19 mouse cellular contexts compared by ENCODE assay signal in the genomic region with DNA sequence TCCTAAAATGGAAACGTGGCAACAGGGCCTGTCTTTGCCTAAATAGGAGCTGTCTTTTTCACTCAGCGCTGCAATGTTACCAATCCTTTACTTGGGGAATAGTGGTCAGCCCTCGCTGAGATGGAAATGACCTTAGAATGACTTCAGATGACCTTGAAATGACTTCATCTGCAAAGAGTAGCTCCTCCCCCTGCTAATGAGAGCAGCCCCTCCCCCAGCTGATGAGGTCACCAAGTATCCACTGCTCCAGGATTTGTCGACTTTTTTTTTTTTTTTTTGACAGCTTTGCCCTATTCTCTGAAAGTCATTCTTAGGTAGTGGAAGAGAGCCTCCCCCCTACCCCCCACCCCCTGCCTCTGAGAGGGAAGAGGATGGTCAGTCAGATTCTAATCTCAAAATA. TPM values are rescaled to one million over a fixed set of nuclear protein-coding genes. Genes with fewer than 3 reads are reported as not detected.
DNase-seq lines count a peak whose midpoint lies in the region; ATAC-seq and TF ChIP-seq lines count a peak whose summit lies in the region.
"Had no signal": no experiment of that assay in that cellular context is flagged by ENCODE, and none has a peak within 500 bp of the region (broad histone marks: within the 10 kb centered on the region; RNA-seq: fewer than 3 reads in every experiment).

No protein-coding gene starts in this region.

- no peak for DNase-seq in hindbrain, embryonic 11.5 days (ENCODE audit: low spot score)
- DNase-seq in brain, adult 2 months (ENCODE audit: low read depth, low spot score), result peak; percentile 57
- DNase-seq in hindbrain, postnatal 0 days (ENCODE audit: low spot score), result peak; percentile 47
- no peak for DNase-seq in thymus, adult 2 months
- DNase-seq in testis, postnatal 10 days (ENCODE audit: low spot score), result no peak
- DNase-seq in thymus, postnatal 0 days (ENCODE audit: low spot score), result no peak
- DNase-seq: adrenal gland, postnatal 25 days; heart, adult 18-20 months; liver; lung, adult 2 months had no signal

- no peaks in the 10 kb centered on the region for H3K36me3 ChIP-seq in hindbrain, embryonic 12.5 days
- H3K36me3 ChIP-seq in hindbrain, embryonic 11.5 days (ENCODE audit: control insufficient read depth, insufficient read depth, low read length), result no peaks in the 10 kb centered on the region
- no peaks in the 10 kb centered on the region for H3K36me3 ChIP-seq in E14TG2a.4 (ENCODE audit: insufficient read depth, low read length)
- H3K36me3 ChIP-seq in hindbrain, postnatal 0 days (ENCODE audit: insufficient read depth, low read length), result no peaks in the 10 kb centered on the region
- no peaks in the 10 kb centered on the region for H3K36me3 ChIP-seq in thymus, adult 2 months (ENCODE audit: control insufficient read depth, insufficient read depth, low read length)
- H3K36me3 ChIP-seq: embryonic facial prominence, embryonic 12.5 days; heart, embryonic 15.5 days; kidney, embryonic 15.5 days had no signal

- ATAC-seq in hindbrain, embryonic 12.5 days (ENCODE audit: low FRiP score), result no peak
- ATAC-seq in hindbrain, embryonic 11.5 days (ENCODE audit: low FRiP score), result no peak
- ATAC-seq in hindbrain, postnatal 0 days, result no peak
- ATAC-seq: inflammation-experienced regulatory T-cells, adult 6 months had no signal

- peaks cover 54% of the 10 kb centered on the region for H3K4me1 ChIP-seq in hindbrain, embryonic 12.5 days
- H3K4me1 ChIP-seq in hindbrain, embryonic 11.5 days (replicated peaks; ENCODE audit: control insufficient read depth, insufficient read depth, low read length), result peaks cover 19% of the 10 kb centered on the region
- H3K4me1 ChIP-seq in E14TG2a.4 (replicated peaks; ENCODE audit: low read depth, low read length), result peaks cover 47% of the 10 kb centered on the region
- peaks cover 44% of the 10 kb centered on the region for H3K4me1 ChIP-seq in hindbrain, postnatal 0 days (ENCODE audit: insufficient read depth, low read length)
- H3K4me1 ChIP-seq in thymus, adult 2 months (replicated peaks; ENCODE audit: control insufficient read depth, insufficient read depth, low read length), result no peaks in the 10 kb centered on the region

- WGBS in hindbrain, embryonic 12.5 days, result 30% methylated on average over 4 of the region's 4 CpGs
- WGBS in hindbrain, embryonic 11.5 days, result 31% methylated on average over 4 of the region's 4 CpGs
- WGBS in hindbrain, postnatal 0 days, result 38% methylated on average over 4 of the region's 4 CpGs
- WGBS in thymus, adult 2 months, result 35% methylated on average over 4 of the region's 4 CpGs

- H3K9ac ChIP-seq in hindbrain, embryonic 12.5 days, result no peak overlapping the region
- H3K9ac ChIP-seq in hindbrain, embryonic 11.5 days (ENCODE audit: low read depth, low read length), result no peak overlapping the region
- H3K9ac ChIP-seq in hindbrain, postnatal 0 days (replicated peaks; ENCODE audit: low read length), result peak overlapping the region; percentile 28; the same call in 1 of the 2 replicates
- H3K9ac ChIP-seq: embryonic facial prominence, embryonic 12.5 days; heart, embryonic 15.5 days; kidney, embryonic 15.5 days had no signal

- H3K27me3 ChIP-seq in hindbrain, embryonic 12.5 days, result peaks cover 51% of the 10 kb centered on the region
- peaks cover 27% of the 10 kb centered on the region for H3K27me3 ChIP-seq in hindbrain, embryonic 11.5 days (ENCODE audit: control insufficient read depth, insufficient read depth, low read length)
- peaks cover 65% of the 10 kb centered on the region for H3K27me3 ChIP-seq in E14TG2a.4 (ENCODE audit: insufficient read depth, low read length)
- no peaks in the 10 kb centered on the region for H3K27me3 ChIP-seq in hindbrain, postnatal 0 days (ENCODE audit: insufficient read depth, low read length)
- H3K27me3 ChIP-seq in thymus, adult 2 months (ENCODE audit: control insufficient read depth, insufficient read depth, low read length), result no peaks in the 10 kb centered on the region; the same call in 1 of the 2 replicates

- H3K4me3 ChIP-seq in hindbrain, embryonic 12.5 days, result no peak overlapping the region
- no peak overlapping the region for H3K4me3 ChIP-seq in hindbrain, embryonic 11.5 days (ENCODE audit: low read depth, low read length)
- 0 out of 2 replicates have a peak overlapping the region, but pooled peaks have one; percentile 23 for H3K4me3 ChIP-seq in E14TG2a.4 (replicated peaks; ENCODE audit: low read length)
- H3K4me3 ChIP-seq in hindbrain, postnatal 0 days (ENCODE audit: low read length), result peak overlapping the region; percentile 76
- no peak overlapping the region for H3K4me3 ChIP-seq in thymus, adult 2 months (ENCODE audit: control insufficient read depth, insufficient read depth, low read length)
- H3K4me3 ChIP-seq: embryonic facial prominence, embryonic 12.5 days; heart, embryonic 15.5 days; kidney, embryonic 15.5 days had no signal

- no peak for TF ChIP-seq CTCF in E14TG2a.4 (conservative IDR thresholded peaks at IDR 0.05; ENCODE audit: low read length)
- no peak for TF ChIP-seq CTCF in hindbrain, postnatal 0 days (IDR thresholded peaks at IDR 0.05; ENCODE audit: low read depth)
- no peak for TF ChIP-seq CTCF in thymus, adult 2 months (IDR thresholded peaks at IDR 0.05; ENCODE audit: borderline replicate concordance, control insufficient read depth, extremely low read depth, insufficient read depth, low read length, poor library complexity)

- H3K4me2 ChIP-seq in hindbrain, embryonic 12.5 days (replicated peaks), result peak overlapping the region; percentile 61; the same call in 1 of the 2 replicates
- no peak overlapping the region for H3K4me2 ChIP-seq in hindbrain, embryonic 11.5 days (replicated peaks; ENCODE audit: low read depth, low read length)
- peak overlapping the region; percentile 72 for H3K4me2 ChIP-seq in hindbrain, postnatal 0 days (ENCODE audit: low read depth, low read length)
- H3K4me2 ChIP-seq: embryonic facial prominence, embryonic 12.5 days; heart, embryonic 15.5 days; kidney, embryonic 15.5 days had no signal

- TF ChIP-seq POLR2A in thymus, adult 2 months (IDR thresholded peaks at IDR 0.05; ENCODE audit: control insufficient read depth, extremely low read depth, insufficient read depth, low read length, poor library complexity), result no peak

- H3K9me3 ChIP-seq in hindbrain, embryonic 12.5 days (replicated peaks), result no peaks in the 10 kb centered on the region
- no peaks in the 10 kb centered on the region for H3K9me3 ChIP-seq in hindbrain, embryonic 11.5 days (ENCODE audit: control insufficient read depth, low read length)
- no peaks in the 10 kb centered on the region for H3K9me3 ChIP-seq in E14TG2a.4 (ENCODE audit: low read length)
- no peaks in the 10 kb centered on the region for H3K9me3 ChIP-seq in hindbrain, postnatal 0 days (ENCODE audit: low read length)
- H3K9me3 ChIP-seq: embryonic facial prominence, embryonic 12.5 days; heart, embryonic 15.5 days; kidney, embryonic 15.5 days had no signal

- H3K27ac ChIP-seq in hindbrain, embryonic 12.5 days, result no peak overlapping the region
- no peak overlapping the region for H3K27ac ChIP-seq in hindbrain, embryonic 11.5 days (ENCODE audit: low read depth, low read length)
- peak overlapping the region; percentile 88 for H3K27ac ChIP-seq in hindbrain, postnatal 0 days
- H3K27ac ChIP-seq in thymus, adult 2 months (ENCODE audit: control insufficient read depth, insufficient read depth, low read length), result no peak overlapping the region
- H3K27ac ChIP-seq: embryonic facial prominence, embryonic 12.5 days; heart, embryonic 15.5 days; kidney, embryonic 15.5 days; macrophage had no signal

RNA-seq across cellular contexts. Expression of gene Slc6a1, which starts 3.0 kb away (rescaled TPM):
- 47.1 and 47.6 TPM in 2 replicates for polyA plus RNA-seq in hindbrain, embryonic 12.5 days (2016; fragmentation: Nextera tagmentation; extraction: Ambion mirVana)
- polyA plus RNA-seq in hindbrain, embryonic 11.5 days (2014; fragmentation: Nextera tagmentation; extraction: Ambion mirVana), result 17.3 and 23.1 TPM in 2 replicates
- total RNA-seq in hindbrain, postnatal 0 days (2014; rRNA removed), result 433 and 470 TPM in 2 replicates
- polyA plus RNA-seq in hindbrain, postnatal 0 days (2015; fragmentation: Nextera tagmentation; extraction: Ambion mirVana), result 176 and 177 TPM in 2 replicates
- 0.24 and 0.26 TPM in 2 replicates for polyA plus RNA-seq in thymus, adult 2 months (2012; rRNA removed)
- polyA plus RNA-seq in thymus, postnatal 0 days (2015; fragmentation: Nextera tagmentation; extraction: Ambion mirVana), result 0.08 and 0.10 TPM in 2 replicates
- total RNA-seq: adrenal gland, postnatal 25 days; MEL had no signal
- polyA plus RNA-seq: C2C12, macrophage had no signal

Comparison
In these comparisons a context has a peak if more than half of its experiments do, and no peak if none do; other contexts are left out.
1. H3K4me3 ChIP-seq: peak in E14TG2a.4 (single experiment) and hindbrain, postnatal 0 days (single experiment); none in hindbrain, embryonic 12.5 days (single experiment), hindbrain, embryonic 11.5 days (single experiment) and thymus, adult 2 months (single experiment).
2. DNase-seq: peak in brain, adult 2 months (single experiment) and hindbrain, postnatal 0 days (single experiment); none in hindbrain, embryonic 11.5 days (single experiment), thymus, adult 2 months (single experiment), testis, postnatal 10 days (single experiment) and thymus, postnatal 0 days (single experiment).
3. RNA of gene Slc6a1, which starts 3.0 kb away (polyA plus RNA-seq): 176 to 177 TPM in hindbrain, postnatal 0 days, 47.1 to 47.6 TPM in hindbrain, embryonic 12.5 days and 17.3 to 23.1 TPM in hindbrain, embryonic 11.5 days; 0.24 to 0.26 TPM in thymus, adult 2 months and 0.08 to 0.10 TPM in thymus, postnatal 0 days; every median in the first group is over 10 times any median in the second.